Mouse (Mus musculus) 3T3-L1 (cell line): ENCODE measurements around the gene Grin3b.

Source experiments
- DNase-seq: peaks from one replicate; pipeline ENCODE4 v3.0.0-alpha.2; 2015; ENCODE audit warnings: low read depth, low spot score

The Grin3b gene

DNA sequence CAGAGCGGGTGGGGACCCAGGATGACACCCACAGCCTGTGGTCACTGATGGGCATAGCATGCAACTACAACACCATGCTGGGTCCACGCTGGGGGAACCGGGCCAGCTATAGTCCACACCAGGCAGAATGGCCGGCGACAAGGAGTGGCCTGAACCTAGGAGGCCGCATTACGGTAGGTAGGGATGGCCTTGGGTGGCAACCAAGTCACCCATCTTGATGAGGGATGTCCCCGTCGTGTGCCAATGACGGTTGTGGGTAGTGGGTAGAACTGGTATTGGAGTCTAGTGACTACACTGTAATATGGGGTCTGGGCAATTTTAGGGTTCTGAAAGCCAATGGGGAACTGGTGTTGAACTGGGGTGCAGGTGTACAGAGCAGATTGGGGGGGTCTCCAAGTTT is 46.4 kb downstream of the Grin3b start:
- no peak for DNase-seq

DNA sequence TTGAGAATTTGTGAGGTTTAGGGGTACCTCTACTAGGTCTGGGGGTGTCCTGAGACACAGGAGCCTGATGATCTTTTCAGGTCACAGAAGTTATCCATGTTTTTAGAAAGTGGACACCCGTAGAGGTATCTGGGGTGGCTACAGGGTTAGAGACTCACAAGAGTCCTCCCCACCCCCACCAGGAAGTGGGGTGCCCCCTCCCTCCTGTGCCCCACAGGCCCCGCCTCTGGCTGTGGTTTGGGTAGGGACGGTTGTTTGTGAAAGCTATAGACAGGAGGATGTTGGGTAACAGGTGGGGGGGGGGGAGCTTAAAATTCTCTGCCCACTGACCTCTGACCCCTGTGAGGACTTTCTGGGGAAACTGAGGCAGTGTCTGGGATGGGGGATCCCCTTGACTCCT is 46.8 kb downstream of the Grin3b start:
- DNase-seq: no peak

DNA sequence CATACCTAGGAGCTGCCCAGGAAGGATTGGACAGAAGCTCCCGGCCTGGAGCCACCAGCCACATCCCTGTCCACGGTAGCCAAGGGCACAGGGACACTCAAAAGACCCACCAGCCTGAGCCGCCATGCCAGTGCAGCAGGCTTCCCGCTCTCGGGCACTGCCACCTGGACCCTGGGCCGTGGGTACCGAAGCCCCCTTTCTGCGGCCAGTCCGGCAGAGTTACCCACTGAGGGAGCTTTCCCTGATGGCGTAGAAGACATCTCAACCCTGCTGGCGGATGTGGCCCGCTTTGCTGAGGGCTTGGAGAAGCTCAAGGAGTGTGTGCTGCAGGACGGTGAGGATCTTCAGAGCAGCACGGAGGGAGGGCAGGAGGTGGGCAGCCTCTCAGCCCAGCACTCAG is 47.3 kb downstream of the Grin3b start:
- DNase-seq: no peak

DNA sequence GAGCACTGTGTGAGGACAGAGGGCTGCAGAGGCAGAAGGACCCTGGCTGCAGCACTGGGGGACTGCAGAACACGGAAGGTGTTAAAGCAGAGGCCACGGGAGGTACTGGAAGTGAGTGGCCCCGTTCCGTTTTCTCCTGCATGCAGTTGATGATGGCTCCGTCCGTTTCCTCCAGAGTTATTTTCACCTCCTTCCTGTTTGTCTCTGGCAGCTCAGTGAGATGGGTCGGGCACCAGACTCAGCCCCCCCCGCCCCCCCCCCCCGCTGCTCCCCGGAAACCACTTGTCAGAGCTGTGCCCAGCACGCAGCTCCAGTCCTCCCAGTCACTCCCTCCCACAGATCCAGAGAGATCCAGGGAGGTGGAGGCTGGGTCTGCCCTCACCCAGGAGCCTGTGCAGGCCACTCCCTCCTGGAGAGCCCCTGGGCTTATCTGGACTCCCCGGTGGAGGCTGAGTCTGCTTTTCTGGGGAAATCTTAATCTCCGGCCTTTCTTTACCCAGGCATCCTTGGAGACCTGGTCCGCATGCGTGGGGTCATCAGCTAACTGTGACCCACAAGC is 48.3 kb downstream of the Grin3b start:
- DNase-seq: no peak

DNA sequence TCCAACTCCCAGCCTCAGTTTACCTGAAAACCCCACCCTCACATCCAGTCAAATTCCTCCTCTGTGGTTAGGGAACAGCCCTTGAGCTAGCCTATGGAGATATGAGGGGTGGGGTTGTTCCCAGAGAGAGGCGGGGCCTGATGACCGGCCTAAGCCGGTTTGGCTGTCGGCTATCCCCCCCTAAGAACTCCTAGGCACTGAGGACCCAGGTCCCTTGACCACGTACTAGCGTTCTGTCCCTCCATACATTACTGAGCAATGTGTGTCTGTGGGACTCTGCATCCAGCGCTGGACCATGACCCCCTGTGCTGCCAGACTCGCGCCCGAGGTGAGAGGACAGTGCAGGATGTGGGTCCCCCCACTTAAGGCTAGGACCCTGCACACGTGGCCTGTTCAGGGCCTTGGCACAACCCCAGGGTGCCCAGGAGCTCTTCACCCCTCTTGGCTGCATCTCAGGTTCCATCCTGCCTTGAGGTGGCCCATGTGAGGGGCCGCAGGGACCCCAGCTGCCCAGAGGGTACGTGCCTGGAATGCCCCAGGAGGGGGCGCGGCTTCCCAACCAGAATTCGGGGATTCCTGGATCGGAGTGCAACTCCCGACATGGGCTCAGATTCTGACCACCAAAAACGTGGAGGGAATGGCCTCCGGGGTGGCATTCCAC is 49.1 kb downstream of the Grin3b start:
- no peak for DNase-seq

DNA sequence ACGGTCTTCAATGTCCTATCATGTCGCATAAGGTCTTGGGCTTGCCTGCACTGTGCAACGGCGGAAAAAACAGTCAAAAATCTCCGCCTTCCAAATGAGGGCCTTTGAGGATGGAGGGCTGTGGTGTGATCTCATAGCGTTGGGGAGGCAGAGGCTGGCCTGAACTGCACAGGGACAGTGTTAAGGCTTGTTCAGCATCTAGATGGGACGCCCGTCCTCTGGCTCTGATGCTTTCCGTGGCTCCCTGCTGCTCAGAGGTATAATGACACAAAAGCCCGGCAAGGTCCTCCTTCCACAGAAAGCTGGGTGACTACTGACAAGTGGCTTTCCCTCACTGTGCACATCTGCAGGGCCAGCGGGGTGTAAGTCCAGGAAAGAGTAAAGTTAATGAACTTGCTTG is 49.7 kb downstream of the Grin3b start:
- DNase-seq: no peak

DNA sequence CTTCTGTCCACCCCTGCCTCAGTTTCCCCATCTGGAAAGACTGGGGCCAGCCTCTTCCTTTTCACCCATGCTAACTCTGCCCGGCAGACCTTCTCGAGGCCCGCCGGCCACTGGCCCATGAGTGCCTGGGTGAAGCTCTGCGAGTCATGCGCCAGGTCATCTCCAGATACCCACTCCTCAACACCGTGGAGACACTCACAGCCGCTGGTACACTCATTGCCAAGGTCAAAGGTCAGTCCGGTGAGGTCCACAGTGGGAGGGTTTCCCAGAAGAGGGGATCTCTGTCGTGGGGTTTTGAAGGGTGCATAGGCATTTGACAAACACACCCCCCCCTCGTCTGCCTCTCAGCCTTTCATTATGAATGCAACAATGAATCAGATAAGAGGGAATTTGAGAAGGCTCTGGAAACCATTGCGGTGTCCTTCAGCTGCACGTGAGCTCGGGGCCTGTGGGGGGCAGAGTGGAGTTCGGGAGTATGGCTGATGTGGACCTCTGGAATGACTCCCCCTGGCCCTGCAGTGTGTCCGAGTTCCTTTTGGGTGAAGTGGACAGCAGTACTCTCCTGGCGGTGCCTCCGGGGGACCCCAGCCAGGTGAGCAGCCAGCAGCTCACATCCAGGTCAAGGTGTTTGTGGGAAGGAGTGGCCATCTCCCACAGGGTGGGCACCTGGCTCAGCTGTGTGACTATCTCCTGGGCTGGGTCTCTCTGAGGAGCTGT is 50.2 kb downstream of the Grin3b start:
- DNase-seq: no peak

DNA sequence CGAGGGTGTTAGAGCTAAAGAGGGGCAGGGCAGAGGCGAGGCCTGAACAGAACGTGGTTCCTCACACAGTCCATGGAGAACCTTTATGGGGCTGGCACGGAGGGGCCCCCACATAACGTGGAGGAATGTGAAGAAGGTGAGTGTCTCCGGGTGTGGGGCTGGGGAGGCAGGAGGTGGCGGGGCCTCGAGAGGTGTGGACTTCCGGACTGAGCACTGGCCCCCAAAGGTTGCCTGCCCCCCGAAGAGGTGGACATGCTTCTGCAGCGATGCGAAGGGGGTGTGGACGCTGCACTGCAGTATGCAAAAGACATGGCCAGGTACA is 50.8 kb downstream of the Grin3b start:
- DNase-seq: no peak

DNA sequence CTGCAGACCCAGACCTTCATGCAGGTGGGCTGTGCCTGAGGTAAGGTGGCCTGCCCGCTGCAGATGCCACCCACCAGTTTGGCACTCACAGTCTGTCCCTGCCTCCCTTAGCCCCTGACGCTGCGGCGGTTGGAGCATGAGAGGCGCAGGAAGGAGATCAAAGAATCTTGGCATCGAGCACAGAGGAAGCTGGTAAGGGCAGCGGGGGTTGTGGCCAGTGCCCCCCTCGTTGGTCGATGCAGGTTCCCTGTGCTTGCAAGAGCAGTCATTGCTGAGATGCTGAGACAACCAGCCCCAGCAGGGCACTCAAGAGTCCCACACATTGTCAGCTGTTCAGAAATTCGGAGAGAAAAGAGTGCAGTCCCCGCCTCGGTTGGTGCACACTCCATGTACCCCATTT is 51.6 kb downstream of the Grin3b start:
- DNase-seq: no peak

DNA sequence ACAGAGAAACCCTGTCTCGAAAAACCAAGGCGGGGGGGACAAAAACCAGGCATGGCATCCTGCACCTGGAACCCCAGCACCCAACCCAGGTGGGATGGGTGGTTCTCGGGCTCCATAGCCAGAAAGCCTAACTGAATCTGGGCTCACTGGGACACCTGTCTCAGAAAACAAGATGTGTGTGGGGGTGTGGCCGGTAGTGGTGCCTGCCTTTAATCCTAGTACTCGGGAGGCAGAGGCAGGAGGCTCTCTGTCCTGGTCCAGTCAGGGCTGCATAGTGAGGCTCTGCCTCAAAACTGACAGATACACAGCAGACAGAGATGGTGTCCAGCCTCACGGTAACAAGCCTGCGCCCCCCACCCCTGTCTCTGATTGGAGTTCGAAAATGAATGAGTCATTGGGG is 52.3 kb downstream of the Grin3b start:
- DNase-seq: no peak

DNA sequence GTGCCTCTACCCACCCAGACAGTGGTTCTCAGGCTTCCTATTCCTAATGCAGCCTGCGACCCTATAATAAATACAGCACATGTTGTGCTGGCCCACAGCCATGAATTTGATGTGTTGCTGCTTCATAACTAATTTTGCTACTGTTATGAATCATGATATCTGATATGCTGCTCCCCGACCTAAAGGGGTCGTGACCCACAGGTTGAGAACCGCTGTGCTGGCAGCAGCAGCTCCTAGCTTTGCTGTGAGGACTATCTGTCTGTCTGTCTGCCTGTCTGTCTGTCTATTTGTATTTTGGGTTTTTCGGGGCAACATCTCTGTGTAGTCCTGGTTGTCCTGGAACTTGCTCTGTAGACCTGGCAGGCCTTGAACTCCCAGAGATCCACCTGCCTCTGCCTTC is 53.2 kb downstream of the Grin3b start:
- no peak for DNase-seq

DNA sequence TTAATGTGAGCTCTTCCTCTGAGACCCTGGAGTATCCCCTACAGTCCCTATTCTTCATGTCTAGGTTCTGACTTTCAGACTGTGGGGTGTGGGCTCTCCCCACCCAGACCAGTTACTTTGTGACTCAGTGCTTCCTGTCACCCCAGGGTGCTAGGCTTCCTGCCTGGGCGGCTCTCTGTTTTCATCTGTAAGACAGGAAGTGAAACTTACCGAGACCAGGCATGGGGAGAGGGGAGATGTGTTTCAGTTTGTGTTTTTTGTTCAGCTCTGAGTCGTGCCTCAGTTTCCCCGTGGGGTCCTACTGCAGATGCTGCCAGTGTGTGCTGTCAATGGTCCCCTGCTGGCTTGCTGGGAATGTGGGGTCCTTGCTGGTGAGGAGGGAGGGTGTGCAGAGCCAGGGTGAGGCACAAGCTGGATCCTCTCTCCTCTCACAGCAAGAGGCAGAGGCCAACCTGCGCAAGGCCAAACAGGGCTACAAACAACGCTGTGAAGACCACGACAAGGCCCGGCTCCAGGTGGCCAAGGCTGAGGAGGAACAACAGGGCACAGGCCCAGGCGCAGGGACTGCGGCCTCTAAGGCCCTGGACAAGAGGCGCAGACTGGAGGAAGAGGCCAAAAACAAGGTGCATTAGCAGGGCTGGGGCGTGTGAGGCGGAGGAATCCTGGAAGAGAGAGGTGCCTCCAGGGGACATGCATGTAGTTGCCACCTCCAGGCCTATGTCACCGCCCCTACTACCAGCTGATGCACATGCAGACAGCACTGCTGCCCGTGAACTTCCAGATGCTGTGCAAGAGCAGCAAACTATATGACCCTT is 53.9 kb downstream of the Grin3b start:
- DNase-seq: peak; percentile 23

DNA sequence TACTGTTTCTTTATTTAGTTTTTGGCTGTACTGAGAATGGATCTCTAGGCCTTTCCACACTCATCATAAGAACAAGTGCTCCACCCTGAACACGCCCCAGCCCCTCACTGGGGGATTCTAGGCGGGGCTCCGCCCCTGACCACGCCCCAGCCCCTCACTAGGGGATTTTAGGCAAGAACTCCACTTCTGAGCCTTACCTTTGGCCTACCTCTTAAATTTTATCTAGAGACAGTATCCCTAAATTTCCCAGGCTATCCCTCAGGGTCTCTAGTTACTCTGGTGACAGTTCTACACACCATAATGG is 54.5 kb downstream of the Grin3b start:
- no peak for DNase-seq

DNA sequence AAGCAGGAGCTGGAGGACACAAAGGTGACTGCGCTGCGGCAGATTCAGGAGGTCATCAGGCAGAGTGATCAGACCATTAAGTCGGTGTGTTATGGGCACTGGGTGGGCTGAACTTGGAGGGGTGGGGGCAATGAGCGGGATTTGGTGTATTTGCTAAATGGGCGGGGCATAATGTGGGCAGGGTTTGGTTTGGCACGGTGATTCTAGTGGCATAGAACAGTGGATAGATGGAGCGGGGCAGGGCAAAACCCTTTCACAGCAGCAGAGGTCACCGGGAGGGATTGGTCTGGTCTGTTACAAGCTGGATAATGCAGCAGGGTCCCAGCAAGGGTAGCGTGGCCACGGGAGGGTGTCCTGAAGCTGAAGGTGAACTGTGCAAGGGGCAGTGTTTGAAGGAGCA is 54.9 kb downstream of the Grin3b start:
- no peak for DNase-seq

DNA sequence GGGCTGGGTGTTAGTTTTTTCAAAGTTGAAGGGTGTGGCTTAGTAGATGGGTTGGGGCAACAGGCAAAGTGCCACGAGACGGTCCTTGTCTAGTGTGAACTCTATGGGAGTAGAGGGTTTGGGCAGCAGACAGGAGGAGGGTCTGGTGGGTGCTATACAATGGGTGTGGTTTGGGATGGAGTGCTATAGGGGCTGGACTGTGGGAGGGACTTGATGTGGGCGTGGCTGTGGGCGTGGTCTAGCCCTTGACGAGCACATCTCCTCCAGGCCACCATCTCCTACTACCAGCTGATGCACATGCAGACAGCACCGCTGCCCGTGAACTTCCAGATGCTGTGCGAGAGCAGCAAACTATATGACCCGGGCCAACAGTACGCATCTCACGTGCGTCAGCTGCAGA is 55.4 kb downstream of the Grin3b start:
- no peak for DNase-seq
